Mouse (Mus musculus): ENCODE measurements around the gene Agbl4.

- TF ChIP-seq GATA1 (IDR thresholded peaks at IDR 0.05; ENCODE audit: low read length) = no peak
- TF ChIP-seq TAL1 (IDR thresholded peaks at IDR 0.05; ENCODE audit: low read length) = no peak
Observed at GRCm38 (mm10) chr4:110427653-110428052, 30.2 kb downstream of the Agbl4 start.

Data from erythroblast, embryonic 14.5 days (primary cell).